Mouse (Mus musculus): ENCODE measurements around the gene Smc3.

- TF ChIP-seq CTCF (IDR thresholded peaks at IDR 0.05; ENCODE audit: borderline replicate concordance, extremely low read depth, insufficient read depth, insufficient read length) (no peak), POLR2A (IDR thresholded peaks at IDR 0.05; ENCODE audit: borderline replicate concordance, extremely low read depth, insufficient read depth, insufficient read length, poor library complexity, severe bottlenecking) (no peak)
These were observed 82.2 kb downstream of the Smc3 start for GRCm38 (mm10) chr19:53682427-53682826.
